Mouse (Mus musculus): ENCODE data around the gene Poln.

DNA sequence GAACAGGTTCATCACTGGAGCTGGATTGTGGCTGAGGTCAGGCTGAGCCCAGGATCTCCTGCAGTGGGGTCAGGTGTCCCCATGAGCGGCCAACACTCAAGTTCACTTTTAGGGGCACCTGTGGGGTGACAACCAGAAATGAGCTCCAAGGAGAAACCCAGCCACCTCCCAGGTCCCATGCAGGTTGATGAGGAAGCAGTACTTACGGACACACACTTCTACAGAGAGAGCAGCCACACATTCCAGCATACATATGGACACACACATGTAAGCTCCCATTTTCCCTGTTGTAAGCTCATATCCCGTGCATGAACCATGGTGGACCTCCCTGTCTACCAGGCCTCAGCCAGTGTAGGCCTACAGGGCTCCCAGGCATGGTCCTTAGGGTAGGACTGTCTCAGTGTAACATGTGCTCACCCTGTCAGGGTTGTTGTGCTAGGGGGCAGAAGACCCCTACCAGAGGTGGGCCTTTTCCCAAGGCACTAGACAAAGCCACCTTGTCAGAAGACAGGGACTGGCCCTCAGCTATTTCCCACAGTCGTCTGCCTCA lies 161.8 kb downstream of the Poln start:
- no peak for TF ChIP-seq CTCF (IDR thresholded peaks at IDR 0.05; ENCODE audit: low read depth, low read length)
- TF ChIP-seq TAL1 (conservative IDR thresholded peaks at IDR 0.05; ENCODE audit: low read depth, low read length) = no peak
- TF ChIP-seq GATA1 (IDR thresholded peaks at IDR 0.05; ENCODE audit: borderline replicate concordance, low read length) = no peak
